Mouse (Mus musculus) liver, embryonic 14.5 days (tissue): ENCODE data around the gene Cnih1. TPM values are rescaled to one million over a fixed set of nuclear protein-coding genes. Genes with fewer than 3 reads are reported as not detected.

ENCODE experiments used
- ATAC-seq: fragments of 200-750 bp; cut with Nextera tagmentation; 2 replicates; pipeline ENCODE4 v1.8.0; 2017; ENCODE audit warnings: moderate number of reproducible peaks, mild to moderate bottlenecking, moderate library complexity; ENCODE audit not compliant: insufficient read depth
- DNase-seq, 3 experiments: peaks; one replicate each; pipeline ENCODE4 v3.0.0-alpha.2; 2012 to 2013; ENCODE audit warnings: low read depth in 3 of 3, low spot score in 3 of 3
- H3K27ac ChIP-seq: fragments of 300-500 bp; sonication (generic); 2 replicates; pipeline ENCODE4 v1.5.1; 2014; ENCODE audit warnings: moderate library complexity, mild to moderate bottlenecking, control low read depth, inconsistent platforms
- H3K27me3 ChIP-seq: fragments of 300-500 bp; sonication (generic); 2 replicates; pipeline ENCODE4 v1.6.1; 2014; ENCODE audit warnings: mild to moderate bottlenecking, low read length, moderate library complexity; ENCODE audit not compliant: control insufficient read depth, insufficient read depth
- H3K36me3 ChIP-seq: fragments of 300-500 bp; sonication (generic); replicated peaks from 2 replicates; pipeline ENCODE4 v1.6.1; 2014; ENCODE audit warnings: low read depth; ENCODE audit not compliant: control insufficient read depth, insufficient read depth
- H3K4me1 ChIP-seq, 2 experiments: fragments of 200-500 bp in 1 of 2; fragments of 300-500 bp in 1 of 2; sonication (generic) in 1 of 2; replicated peaks; 2 replicates each; pipeline ENCODE4 v1.6.1; 2012 to 2014; ENCODE audit warnings: antibody characterized with exemption in 1 of 2, inconsistent platforms in 1 of 2, low read length in 1 of 2; ENCODE audit not compliant: control insufficient read depth in 2 of 2, insufficient read depth in 2 of 2
- H3K4me2 ChIP-seq: fragments of 300-500 bp; sonication (generic); 2 replicates; pipeline ENCODE4 v1.6.1; 2014; ENCODE audit warnings: low read depth, mild to moderate bottlenecking, control low read depth, moderate library complexity
- H3K4me3 ChIP-seq, 2 experiments: fragments of 200-500 bp in 1 of 2; fragments of 300-500 bp in 1 of 2; sonication (generic) in 1 of 2; 2 replicates each; pipeline ENCODE4 v1.5.1; 2012 to 2014; ENCODE audit warnings: low read depth in 2 of 2, low read length in 2 of 2, mild to moderate bottlenecking in 2 of 2, control low read depth in 1 of 2, inconsistent platforms in 1 of 2, moderate library complexity in 1 of 2; ENCODE audit not compliant: insufficient read depth in 1 of 2
- H3K9ac ChIP-seq: fragments of 300-500 bp; sonication (generic); replicated peaks from 2 replicates; pipeline ENCODE4 v1.6.1; 2014; ENCODE audit warnings: mild to moderate bottlenecking, control low read depth, moderate library complexity
- H3K9me3 ChIP-seq: fragments of 300-500 bp; sonication (generic); 2 replicates; pipeline ENCODE4 v1.6.1; 2016; ENCODE audit warnings: low read length, mixed read lengths; ENCODE audit not compliant: control insufficient read depth
- CTCF ChIP-seq: IDR thresholded peaks from 2 replicates; pipeline ENCODE4 v1.5.1; 2016; ENCODE audit warnings: antibody characterized with exemption, low read depth, control low read depth
- EP300 ChIP-seq: IDR thresholded peaks from 2 replicates; pipeline ENCODE4 v1.6.1; 2016; ENCODE audit warnings: antibody characterized with exemption, low read depth
- WGBS: fragments of 180-500 bp; shearing (Covaris S2); extraction: QIAGEN DNeasy Blood & Tissue Kit; methylation state at CpG from one replicate; pipeline ENCODE4 v1.1.7; 2014; ENCODE audit not compliant: insufficient replicate concordance; 5-methylcytosine and 5-hydroxymethylcytosine counted together
- polyA plus RNA-seq, 2 experiments: library from polyadenylated mRNA; depleted of rRNA in 1 of 2; stranded (reverse) in 1 of 2; unstranded in 1 of 2; fragments of >200 nt; fragmentation: Nextera tagmentation in 1 of 2; extraction: Ambion mirVana in 1 of 2; gene quantifications; 2 replicates each; pipeline versions ENCODE4 v1.2.1 to v1.2.3; 2012 to 2014

Cnih1 gene
- polyA plus RNA-seq (2012; rRNA removed) (33.8 and 39.3 TPM in 2 replicates), polyA plus RNA-seq (2014; fragmentation: Nextera tagmentation; extraction: Ambion mirVana) (84.0 and 87.1 TPM in 2 replicates)

GRCm38 (mm10) chr14:46787787-46788504, at the start of gene Cnih1:
Cnih1 (minus strand) TSS chr14:46788411.
- H3K27me3 ChIP-seq: no peaks in the 10 kb centered on the region
- peak within 1 kb of the TSS; percentile 94 for H3K9ac ChIP-seq
- peak; percentile 75 to 80 (median 76) for DNase-seq
- peaks cover 19 to 25% of the 10 kb centered on the region in 2 experiments for H3K4me1 ChIP-seq
- H3K4me3 ChIP-seq: peak within 1 kb of the TSS; percentile 79 to 80
- no peaks in the 10 kb centered on the region for H3K9me3 ChIP-seq
- TF ChIP-seq EP300 (no peak), CTCF (peak; percentile 82)
- under 1% methylated on average over 82 of the region's 86 CpGs for WGBS
- H3K36me3 ChIP-seq: no peaks in the 10 kb centered on the region
- H3K4me2 ChIP-seq: peak within 1 kb of the TSS; percentile 74
- peak within 1 kb of the TSS; percentile 72 for H3K27ac ChIP-seq
- peak; percentile 96 for ATAC-seq

- Histone ChIP-seq H3K4me1 (peaks cover 18 to 28% of the 10 kb centered on the region in 2 experiments), H3K4me3 (peak overlapping the region; percentile 94 to 98), H3K36me3 (no peaks in the 10 kb centered on the region), H3K27me3 (no peaks in the 10 kb centered on the region), H3K27ac (peak overlapping the region; percentile 34; the same call in 1 of the 2 replicates), H3K9me3 (no peaks in the 10 kb centered on the region), H3K9ac (peak overlapping the region; percentile 92), H3K4me2 (peak overlapping the region; percentile 93)
- DNase-seq (no peak), ATAC-seq (peak; percentile 50)
- WGBS: 7% methylated on average over 39 of the region's 40 CpGs
- TF ChIP-seq EP300: no peak
- TF ChIP-seq CTCF: no peak
Observed at GRCm38 (mm10) chr14:46832354-46833272, 44.4 kb upstream of the Cnih1 start.

GRCm38 (mm10) chr14:46831837-46832333, 43.7 kb upstream of the Cnih1 start, which contains the start of gene Cgrrf1:
Cgrrf1 (plus strand) TSS chr14:46832125.
- H3K4me2 ChIP-seq: peak within 1 kb of the TSS; percentile 93
- no peaks in the 10 kb centered on the region for H3K9me3 ChIP-seq
- H3K27me3 ChIP-seq: no peaks in the 10 kb centered on the region
- H3K36me3 ChIP-seq: no peaks in the 10 kb centered on the region
- WGBS: under 1% methylated on average over 32 of the region's 32 CpGs
- H3K9ac ChIP-seq: peak within 1 kb of the TSS; percentile 92
- peak; percentile 99 for ATAC-seq
- DNase-seq: peak; percentile 96 to 97 (median 96)
- peak within 1 kb of the TSS; percentile 94 to 99 for H3K4me3 ChIP-seq
- TF ChIP-seq CTCF: peak; percentile 68
- TF ChIP-seq EP300: no peak; the same call in 1 of the 2 replicates
- H3K27ac ChIP-seq: peak within 1 kb of the TSS; percentile 78
- peaks cover 25 to 36% of the 10 kb centered on the region in 2 experiments for H3K4me1 ChIP-seq

- peak overlapping the region; percentile 92 for H3K9ac ChIP-seq
- H3K27me3 ChIP-seq: no peaks in the 10 kb centered on the region
- H3K36me3 ChIP-seq: no peaks in the 10 kb centered on the region
- H3K27ac ChIP-seq: peak overlapping the region; percentile 78
- no peaks in the 10 kb centered on the region for H3K9me3 ChIP-seq
- ATAC-seq (peak; percentile 22; the same call in 1 of the 2 replicates), DNase-seq (peak in 1 of 3 experiments; percentile 30)
- H3K4me2 ChIP-seq: peak overlapping the region; percentile 93
- peak overlapping the region; percentile 94 to 99 for H3K4me3 ChIP-seq
- no peak for TF ChIP-seq EP300
- no peak for TF ChIP-seq CTCF
- H3K4me1 ChIP-seq: peaks cover 25 to 37% of the 10 kb centered on the region in 2 experiments
- WGBS: under 1% methylated on average over 4 of the region's 4 CpGs
Observed at GRCm38 (mm10) chr14:46831295-46831694, 43.1 kb upstream of the Cnih1 start.
